Mouse (Mus musculus) spleen, adult 2 months (tissue): ENCODE measurements around the gene Teddm2.

Experiments used
- CTCF ChIP-seq: fragments of 200-500 bp; IDR thresholded peaks from 2 replicates; pipeline ENCODE4 v1.5.1; 2011; ENCODE audit warnings: mild to moderate bottlenecking, inconsistent platforms; ENCODE audit not compliant: insufficient read depth, insufficient read length, insufficient replicate concordance; ENCODE audit errors: extremely low read depth
- POLR2A ChIP-seq: fragments of 200-500 bp; IDR thresholded peaks from 2 replicates; pipeline ENCODE4 v1.6.1; 2011; ENCODE audit warnings: low read depth, low read length, inconsistent platforms

- TF ChIP-seq POLR2A (no peak), CTCF (no peak)
Measured at GRCm38 (mm10) chr1:153910423-153910822, 10.4 kb upstream of the Teddm2 start.
